Mouse (Mus musculus): Measurements from ENCODE around the gene Hamp.

GRCm38 (mm10) chr7:30988519-30989162 lies 44.8 kb upstream of the Hamp start:
- no peak for TF ChIP-seq CTCF (IDR thresholded peaks at IDR 0.05; ENCODE audit: control insufficient read depth, insufficient read depth, insufficient read length)
- no peak for TF ChIP-seq MAX (IDR thresholded peaks at IDR 0.05)
- no peak for TF ChIP-seq USF1 (IDR thresholded peaks at IDR 0.05; ENCODE audit: low read depth)
- TF ChIP-seq MYOG (IDR thresholded peaks at IDR 0.05; ENCODE audit: control insufficient read depth, extremely low read depth, insufficient read length), result no peak
- TF ChIP-seq MYOD1 (IDR thresholded peaks at IDR 0.05; ENCODE audit: control insufficient read depth, insufficient read length, low read depth), result no peak

Data from C2C12 (cell line).